Mouse (Mus musculus): Measurements from ENCODE around the gene Agl.

The Agl gene

DNA sequence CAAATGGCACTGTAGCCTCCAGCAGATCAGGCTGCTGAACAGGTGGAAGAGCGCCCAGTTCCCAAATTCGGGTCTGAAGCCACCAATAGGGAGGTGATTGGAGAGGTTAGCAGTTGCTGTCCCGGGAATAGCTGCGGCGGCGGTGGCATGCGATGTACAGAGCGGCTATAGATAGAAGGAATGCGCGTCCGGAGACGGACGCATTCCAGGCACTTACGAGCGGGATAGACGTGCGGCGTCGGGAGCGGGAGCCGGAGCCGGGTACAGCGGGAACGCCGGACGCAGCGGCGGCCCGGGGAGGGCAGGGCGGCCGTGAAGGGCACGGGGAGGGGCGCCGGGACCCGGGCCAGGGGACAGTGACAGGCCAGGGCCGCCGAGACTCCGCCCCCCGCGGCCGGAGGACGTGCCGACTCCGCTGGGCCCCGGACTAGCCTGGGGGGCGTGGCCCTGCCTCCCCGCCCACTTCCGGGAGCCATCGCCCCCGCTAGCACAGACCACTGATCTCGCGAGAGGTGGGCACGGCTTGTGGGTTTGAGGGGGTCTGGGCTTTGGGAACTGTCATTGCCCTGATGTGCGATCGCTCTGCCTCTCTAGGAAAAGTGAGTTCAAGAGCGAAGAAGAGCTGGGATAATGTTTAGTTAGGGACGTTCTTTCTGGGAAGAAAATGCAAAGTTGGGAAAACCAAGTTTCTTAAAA is at the start of gene Agl:
TSS of gene Agl (minus strand) at position 356 of the 696 bp plus-strand sequence.
- DNase-seq (ENCODE audit: low spot score) = peak; percentile 86

GRCm38 (mm10) chr3:116857611-116858010 is 49.6 kb upstream of the Agl start:
- DNase-seq (ENCODE audit: low spot score) = no peak

DNA sequence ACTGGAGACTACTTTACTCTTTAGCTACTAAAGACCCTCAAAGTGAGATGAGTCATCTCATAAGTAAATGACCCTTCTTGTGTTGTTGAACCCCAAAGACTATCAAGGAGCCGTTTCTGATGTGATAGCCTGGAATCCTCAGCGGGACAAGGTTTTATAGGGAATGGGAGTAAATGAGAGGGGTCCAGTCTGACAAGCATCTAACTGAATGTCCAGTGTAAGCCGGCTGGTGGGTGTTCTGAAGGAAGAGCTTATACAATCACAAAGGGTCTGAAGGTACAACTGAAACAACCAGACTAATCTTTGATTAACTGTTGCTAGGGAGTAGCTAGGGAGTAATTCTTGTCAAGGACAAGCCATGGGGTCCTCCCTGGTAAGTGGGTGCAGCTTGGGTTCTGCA is 44.5 kb upstream of the Agl start:
- no peak for DNase-seq (ENCODE audit: low spot score)

DNA sequence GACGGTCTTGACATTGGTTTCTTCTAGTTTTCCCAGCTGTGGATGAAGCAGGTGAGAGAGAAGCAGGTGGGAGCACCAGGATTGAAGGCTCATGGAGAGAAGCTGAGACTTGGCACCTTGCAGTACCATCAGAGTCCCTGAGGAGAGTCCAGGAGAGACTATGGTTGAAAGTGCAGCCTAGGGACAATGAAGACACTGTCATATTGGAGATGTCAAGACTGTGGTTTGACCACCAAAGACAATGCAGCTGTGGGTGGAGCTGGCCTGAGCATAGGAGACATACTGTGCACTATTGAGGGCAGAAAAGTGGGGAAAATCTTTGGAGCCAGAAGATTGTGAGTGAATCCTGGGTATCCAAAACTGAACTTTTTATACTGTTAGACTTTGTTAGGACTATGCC is 42.4 kb upstream of the Agl start:
- no peak for DNase-seq (ENCODE audit: low spot score)

DNA sequence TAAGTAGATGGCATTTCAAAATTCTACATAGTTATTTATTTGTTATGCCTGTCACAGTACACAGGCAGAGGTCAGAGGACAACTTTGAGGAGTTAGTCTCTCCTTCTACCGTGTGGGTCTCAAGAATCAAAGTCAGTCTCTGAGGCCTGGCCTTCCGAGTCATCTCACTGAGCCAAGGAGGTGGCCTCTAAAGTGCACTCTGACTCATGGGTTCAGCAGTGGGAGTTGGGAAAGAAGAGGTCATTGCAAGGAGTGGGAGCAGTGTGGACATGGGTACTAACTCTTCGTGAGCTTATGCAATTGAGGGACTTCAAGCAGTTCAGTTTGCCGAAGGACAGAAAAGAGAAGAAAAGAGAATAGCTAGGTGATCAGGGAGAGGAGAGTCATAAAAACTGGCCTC is 41.0 kb upstream of the Agl start:
- DNase-seq (ENCODE audit: low spot score) = no peak

- no peak for DNase-seq (ENCODE audit: low spot score)
These were observed 40.1 kb upstream of the Agl start for GRCm38 (mm10) chr3:116848099-116848498.

DNA sequence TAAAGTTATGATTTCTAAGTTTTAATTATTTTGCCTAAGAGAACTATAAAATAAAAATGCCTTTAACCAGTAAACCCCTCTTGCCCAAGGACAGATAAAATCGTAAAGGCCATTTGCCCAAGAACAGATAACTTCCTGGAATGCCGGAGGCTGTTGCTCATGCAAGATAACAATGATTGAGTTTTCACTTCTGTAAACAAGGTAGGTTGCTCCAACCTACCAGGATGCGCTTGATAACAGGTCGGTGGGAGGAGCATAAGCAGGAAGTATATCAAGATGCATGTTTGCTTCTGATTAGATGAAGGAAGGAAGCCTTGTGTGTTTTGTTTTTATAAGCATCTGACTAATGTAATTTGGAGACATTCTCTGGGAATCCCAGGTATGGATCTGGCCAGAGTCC is 38.1 kb upstream of the Agl start:
- DNase-seq (ENCODE audit: low spot score) = no peak

DNA sequence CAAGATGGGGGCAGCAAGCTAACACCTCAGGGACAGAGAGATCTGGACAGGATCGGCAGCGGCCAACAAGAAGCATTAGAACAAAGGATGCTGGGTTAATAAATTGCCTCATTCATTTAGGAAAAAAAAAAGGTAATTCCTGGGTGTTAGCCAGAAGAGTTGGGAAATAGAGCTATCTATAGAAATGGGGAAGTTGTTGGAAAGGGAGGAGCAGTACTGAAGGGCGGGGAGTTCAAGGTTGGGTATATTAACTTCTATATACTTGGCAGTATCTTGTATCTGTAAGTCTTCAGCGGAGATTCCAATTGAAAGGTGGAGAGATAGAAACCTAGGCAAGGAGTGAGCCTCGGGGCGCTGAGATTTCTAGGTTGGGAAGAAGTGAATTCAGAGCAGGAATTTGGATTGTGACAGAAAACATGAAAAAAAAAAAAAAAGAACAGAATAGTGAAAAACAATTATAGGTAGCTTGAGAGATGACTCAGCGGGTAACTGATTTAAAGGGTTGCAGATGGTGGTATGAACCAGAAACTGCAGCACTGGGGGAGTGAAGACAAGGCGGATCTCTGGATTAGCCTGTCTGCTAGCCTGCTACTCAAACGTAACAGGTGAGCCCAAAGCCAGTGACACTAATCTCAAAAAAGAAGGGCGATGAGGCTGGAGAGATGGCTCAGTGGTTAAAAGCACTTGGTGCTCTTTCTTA is 37.1 kb upstream of the Agl start:
- no peak for DNase-seq (ENCODE audit: low spot score)

GRCm38 (mm10) chr3:116841311-116841710 is 33.3 kb upstream of the Agl start:
- no peak for DNase-seq (ENCODE audit: low spot score)

- DNase-seq (ENCODE audit: low spot score) = no peak
These were observed 28.9 kb upstream of the Agl start for GRCm38 (mm10) chr3:116836681-116837475.

GRCm38 (mm10) chr3:116835770-116836680 is 28.1 kb upstream of the Agl start:
- DNase-seq (ENCODE audit: low spot score) = peak; percentile 84

GRCm38 (mm10) chr3:116835350-116835749 is 27.4 kb upstream of the Agl start:
- DNase-seq (ENCODE audit: low spot score) = no peak

GRCm38 (mm10) chr3:116834241-116834640 is 26.3 kb upstream of the Agl start:
- DNase-seq (ENCODE audit: low spot score) = no peak

DNA sequence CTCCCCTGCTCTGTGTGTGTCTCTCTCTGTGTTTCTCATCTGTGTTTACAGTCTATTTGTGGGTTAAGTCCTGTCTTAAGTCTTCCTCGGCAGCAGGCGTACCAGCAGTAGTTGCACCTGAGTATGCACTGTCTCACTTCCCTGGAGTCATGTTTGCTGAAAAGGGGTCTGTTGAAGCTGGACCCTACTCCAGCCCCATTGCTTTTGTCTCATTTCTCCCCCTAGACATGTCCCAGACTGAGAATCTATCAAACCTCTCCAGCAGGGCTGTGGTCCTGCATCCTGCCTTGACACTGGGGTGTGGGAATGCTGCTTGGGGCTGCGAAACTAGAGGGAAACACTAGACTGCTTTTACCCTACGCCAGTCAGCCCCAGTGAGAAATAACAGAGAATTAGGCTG is 25.5 kb upstream of the Agl start:
- DNase-seq (ENCODE audit: low spot score) = no peak

- no peak for DNase-seq (ENCODE audit: low spot score)
These were observed 24.8 kb upstream of the Agl start for GRCm38 (mm10) chr3:116832526-116833310.

DNA sequence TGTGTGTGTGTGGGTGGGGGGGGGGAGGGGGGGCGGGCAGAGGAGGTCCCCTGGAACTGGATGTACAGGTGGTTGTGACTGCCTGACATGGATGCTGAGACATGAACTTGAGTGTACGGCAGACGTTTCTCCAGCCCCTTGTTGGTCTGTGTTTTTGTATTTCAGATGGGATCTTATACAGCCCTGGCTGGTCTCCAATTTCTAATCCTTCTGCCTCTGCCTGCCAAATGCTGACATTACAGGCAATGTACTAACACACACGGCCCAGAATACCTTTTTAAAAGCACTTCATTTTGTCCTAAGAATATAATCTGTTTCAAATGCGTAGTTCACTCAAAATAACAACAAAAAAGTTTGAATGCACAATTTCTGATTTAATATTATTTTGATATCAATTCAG is 23.4 kb upstream of the Agl start:
- no peak for DNase-seq (ENCODE audit: low spot score)

GRCm38 (mm10) chr3:116829274-116829920 is 21.4 kb upstream of the Agl start:
- no peak for DNase-seq (ENCODE audit: low spot score)

DNA sequence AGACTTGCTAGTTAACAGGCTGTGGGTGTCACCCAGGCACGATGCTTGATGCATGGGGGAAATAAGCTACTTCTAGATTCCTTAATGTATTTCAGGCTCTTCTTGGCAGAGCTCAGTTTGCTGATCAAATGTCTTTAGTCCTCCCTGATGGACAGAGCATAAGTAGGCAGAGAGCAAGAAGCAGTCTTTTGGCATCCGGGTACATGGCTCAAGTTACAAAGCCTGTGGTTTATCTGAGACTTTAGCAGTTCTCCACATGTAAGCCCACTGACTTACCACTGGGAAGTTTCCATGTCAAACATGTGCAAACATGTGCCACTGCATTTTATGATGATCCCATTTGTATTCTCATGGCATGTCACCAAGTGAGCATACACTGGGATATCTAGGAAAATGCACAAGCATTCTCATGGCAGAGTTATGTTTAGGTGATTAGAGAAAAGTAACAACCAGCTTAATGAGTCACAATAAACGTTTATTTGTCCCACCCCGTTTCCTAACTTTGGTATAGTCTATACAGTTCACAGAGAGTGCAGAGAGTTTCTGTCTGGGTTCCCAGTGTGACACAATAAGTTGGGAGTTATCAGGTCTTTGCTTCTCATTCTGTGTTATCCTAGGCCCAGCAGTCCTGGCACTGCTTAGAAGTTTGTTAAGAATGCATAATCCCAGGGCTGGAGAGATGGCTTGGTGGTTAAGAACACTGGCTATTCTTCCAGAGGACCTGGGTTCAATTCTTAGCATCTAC is 18.7 kb upstream of the Agl start:
- no peak for DNase-seq (ENCODE audit: low spot score)

GRCm38 (mm10) chr3:116817231-116817630 is 9.3 kb upstream of the Agl start:
- no peak for DNase-seq (ENCODE audit: low spot score)

DNA sequence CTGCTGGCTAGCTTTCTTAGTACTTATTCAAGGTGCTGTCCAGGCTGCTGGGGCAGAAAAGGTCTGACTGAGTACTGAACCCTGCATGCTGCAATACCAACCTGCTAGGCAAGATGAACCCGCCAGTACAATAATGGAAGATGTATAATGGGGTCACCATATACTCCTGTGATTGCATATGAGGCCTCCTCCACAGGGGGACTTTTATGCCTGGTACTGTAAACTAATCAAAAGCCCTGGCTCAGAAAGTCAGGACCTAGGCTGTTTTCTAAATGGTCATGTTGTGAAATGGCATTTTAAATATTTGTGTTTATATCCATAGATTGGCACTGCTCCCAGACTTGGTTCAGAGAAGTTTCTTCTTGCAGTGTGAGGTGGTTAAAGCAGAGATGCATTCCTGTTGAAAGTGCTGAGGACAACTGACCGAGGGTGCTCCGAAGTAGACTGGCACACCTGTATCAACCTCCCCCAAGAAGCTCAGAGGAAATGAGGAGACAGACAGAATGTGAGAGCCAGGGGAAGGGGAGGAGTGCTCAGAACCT is 8.8 kb upstream of the Agl start:
- no peak for DNase-seq (ENCODE audit: low spot score)

Data from left cerebral cortex, adult 11 months (tissue).